Mouse (Mus musculus): Measurements from ENCODE around the gene Taar4. TPM values are rescaled to one million over a fixed set of nuclear protein-coding genes. Genes with fewer than 3 reads are reported as not detected.

The Taar4 gene
- total and polyA plus RNA-seq, 3 experiments = not detected

- intact Hi-C loops (cut with DNase I) = no loop called here
Observed at GRCm38 (mm10) chr10:24008143-24008542, 47.8 kb downstream of the Taar4 start.

More at GRCm38 (mm10) chr10:24008143-24008542, 47.8 kb downstream of the Taar4 start:
- Histone ChIP-seq H3K27me3 (ENCODE audit: control insufficient read depth, insufficient read depth, low read length) (no peaks in the 10 kb centered on the region), H3K4me1 (ENCODE audit: control insufficient read depth, insufficient read depth, low read length) (no peaks in the 10 kb centered on the region), H3K4me3 (no peak overlapping the region), H3K79me2 (replicated peaks; ENCODE audit: control insufficient read depth, insufficient read depth, low read length) (no peaks in the 10 kb centered on the region), H3K27ac (no peak overlapping the region), H3K36me3 (ENCODE audit: control insufficient read depth, insufficient read depth, low read length) (no peaks in the 10 kb centered on the region), H3K9ac (ENCODE audit: low read depth, low read length) (no peak overlapping the region)
- DNase-seq = no peak
- TF ChIP-seq EP300 (IDR thresholded peaks at IDR 0.05; ENCODE audit: insufficient read depth, low read depth, low read length) (no peak), CTCF (IDR thresholded peaks at IDR 0.05) (no peak), POLR2A (IDR thresholded peaks at IDR 0.05; ENCODE audit: insufficient read depth, low read depth, low read length) (no peak)
- 75% methylated on average over 1 of the region's 1 CpGs for WGBS

Other genes with a start within 250 kb of the Taar4 start
- 100 to 1,000 TPM; 189 to 223 TPM for gene Rps12, start 173.2 kb upstream of the Taar4 start, total RNA-seq (2021)
- 457 and 603 TPM in 2 replicates for gene Rps12, start 173.2 kb upstream of the Taar4 start, polyA plus RNA-seq (2012; rRNA removed)
- 1 to 10 TPM; 7.6 to 9.2 TPM for gene Slc18b1, start 163.5 kb upstream of the Taar4 start, total RNA-seq (2021)
- gene Slc18b1, start 163.5 kb upstream of the Taar4 start, polyA plus RNA-seq (2012; rRNA removed) = 5.8 and 9.3 TPM in 2 replicates
- not detected for gene Vnn3, start 109.0 kb upstream of the Taar4 start, total RNA-seq (2021)
- 0.26 and 0.33 TPM in 2 replicates for gene Vnn3, start 109.0 kb upstream of the Taar4 start, polyA plus RNA-seq (2012; rRNA removed)
- under 1 TPM; 0.30 to 0.31 TPM for gene Vnn1, start 65.8 kb upstream of the Taar4 start, total RNA-seq (2021)
- gene Vnn1, start 65.8 kb upstream of the Taar4 start, polyA plus RNA-seq (2012; rRNA removed) = 0.62 and 0.67 TPM in 2 replicates
- not detected for gene Taar1, start 40.1 kb upstream of the Taar4 start, total RNA-seq (2021)
- not detected in 2 replicates for gene Taar1, start 40.1 kb upstream of the Taar4 start, polyA plus RNA-seq (2012; rRNA removed)
- not detected for gene Taar2, start 21.9 kb upstream of the Taar4 start, total RNA-seq (2021)
- not detected in 2 replicates for gene Taar2, start 21.9 kb upstream of the Taar4 start, polyA plus RNA-seq (2012; rRNA removed)
- gene Taar3, start 10.9 kb upstream of the Taar4 start, total RNA-seq (2021) = not detected
- not detected in 2 replicates for gene Taar3, start 10.9 kb upstream of the Taar4 start, polyA plus RNA-seq (2012; rRNA removed)
- not detected for gene Taar5, start 10.2 kb downstream of the Taar4 start, total RNA-seq (2021)
- not detected in 2 replicates for gene Taar5, start 10.2 kb downstream of the Taar4 start, polyA plus RNA-seq (2012; rRNA removed)
- not detected for gene Taar6, start 25.2 kb downstream of the Taar4 start, total RNA-seq (2021)
- gene Taar6, start 25.2 kb downstream of the Taar4 start, polyA plus RNA-seq (2012; rRNA removed) = not detected in 2 replicates
- gene Taar7a, start 33.0 kb downstream of the Taar4 start, total RNA-seq (2021) = not detected
- not detected in 2 replicates for gene Taar7a, start 33.0 kb downstream of the Taar4 start, polyA plus RNA-seq (2012; rRNA removed)
- not detected for gene Taar7b, start 39.4 kb downstream of the Taar4 start, total RNA-seq (2021)
- not detected in 2 replicates for gene Taar7b, start 39.4 kb downstream of the Taar4 start, polyA plus RNA-seq (2012; rRNA removed)
- not detected for gene Taar7d, start 66.7 kb downstream of the Taar4 start, total RNA-seq (2021)
- gene Taar7d, start 66.7 kb downstream of the Taar4 start, polyA plus RNA-seq (2012; rRNA removed) = not detected in 2 replicates
- gene Taar7e, start 77.1 kb downstream of the Taar4 start, total RNA-seq (2021) = not detected
- not detected in 2 replicates for gene Taar7e, start 77.1 kb downstream of the Taar4 start, polyA plus RNA-seq (2012; rRNA removed)
- gene Taar7f, start 89.0 kb downstream of the Taar4 start, total RNA-seq (2021) = not detected
- gene Taar7f, start 89.0 kb downstream of the Taar4 start, polyA plus RNA-seq (2012; rRNA removed) = not detected in 2 replicates
- not detected for gene Taar8a, start 116.0 kb downstream of the Taar4 start, total RNA-seq (2021)
- not detected in 2 replicates for gene Taar8a, start 116.0 kb downstream of the Taar4 start, polyA plus RNA-seq (2012; rRNA removed)
- not detected for gene Taar8b, start 131.8 kb downstream of the Taar4 start, total RNA-seq (2021)
- gene Taar8b, start 131.8 kb downstream of the Taar4 start, polyA plus RNA-seq (2012; rRNA removed) = not detected in 2 replicates
- gene Taar8c, start 141.4 kb downstream of the Taar4 start, total RNA-seq (2021) = not detected
- gene Taar8c, start 141.4 kb downstream of the Taar4 start, polyA plus RNA-seq (2012; rRNA removed) = not detected in 2 replicates
- not detected for gene Taar9, start 149.0 kb downstream of the Taar4 start, total RNA-seq (2021)
- not detected in 2 replicates for gene Taar9, start 149.0 kb downstream of the Taar4 start, polyA plus RNA-seq (2012; rRNA removed)
- 10 to 100 TPM; 45.9 to 56.5 TPM for gene Stx7, start 188.8 kb downstream of the Taar4 start, total RNA-seq (2021)
- 40.9 and 48.2 TPM in 2 replicates for gene Stx7, start 188.8 kb downstream of the Taar4 start, polyA plus RNA-seq (2012; rRNA removed)